Mouse (Mus musculus) forebrain, embryonic 12.5 days (tissue): ENCODE measurements at regions not wholly inside any gene's neighbourhood (a gene's known extent, or its start where the extent isn't known, plus 50 kb on each side); places are given as distances from the start of the nearest gene placed in this dataset.

Experiments
- ATAC-seq: fragments of 200-750 bp; cut with Nextera tagmentation; 2 replicates; pipeline ENCODE4 v1.8.0; 2017; ENCODE audit warnings: moderate TSS enrichment; ENCODE audit not compliant: low FRiP score
- H3K27ac ChIP-seq: fragments of 300-500 bp; sonication (generic); 2 replicates; pipeline ENCODE4 v1.5.1; 2016; ENCODE audit warnings: mild to moderate bottlenecking
- H3K27me3 ChIP-seq: fragments of 300-500 bp; sonication (generic); 2 replicates; pipeline ENCODE4 v1.6.1; 2016; ENCODE audit warnings: mild to moderate bottlenecking
- H3K36me3 ChIP-seq: fragments of 300-500 bp; sonication (generic); replicated peaks from 2 replicates; pipeline ENCODE4 v1.6.1; 2016; ENCODE audit warnings: mild to moderate bottlenecking
- H3K4me1 ChIP-seq: fragments of 300-500 bp; sonication (generic); 2 replicates; pipeline ENCODE4 v1.6.1; 2016
- H3K4me2 ChIP-seq: fragments of 300-500 bp; sonication (generic); 2 replicates; pipeline ENCODE4 v1.6.1; 2016; ENCODE audit warnings: mild to moderate bottlenecking, moderate library complexity
- H3K4me3 ChIP-seq: fragments of 300-500 bp; sonication (generic); replicated peaks from 2 replicates; pipeline ENCODE4 v1.5.1; 2016; ENCODE audit warnings: mild to moderate bottlenecking
- H3K9ac ChIP-seq: fragments of 300-500 bp; sonication (generic); 2 replicates; pipeline ENCODE4 v1.6.1; 2016; ENCODE audit warnings: mild to moderate bottlenecking
- H3K9me3 ChIP-seq: fragments of 300-500 bp; sonication (generic); 2 replicates; pipeline ENCODE4 v1.6.1; 2016
- WGBS: fragments of 180-500 bp; shearing (Covaris S2); methylation state at CpG from one replicate; pipeline ENCODE4 v1.1.7; 2016; 5-methylcytosine and 5-hydroxymethylcytosine counted together

DNA sequence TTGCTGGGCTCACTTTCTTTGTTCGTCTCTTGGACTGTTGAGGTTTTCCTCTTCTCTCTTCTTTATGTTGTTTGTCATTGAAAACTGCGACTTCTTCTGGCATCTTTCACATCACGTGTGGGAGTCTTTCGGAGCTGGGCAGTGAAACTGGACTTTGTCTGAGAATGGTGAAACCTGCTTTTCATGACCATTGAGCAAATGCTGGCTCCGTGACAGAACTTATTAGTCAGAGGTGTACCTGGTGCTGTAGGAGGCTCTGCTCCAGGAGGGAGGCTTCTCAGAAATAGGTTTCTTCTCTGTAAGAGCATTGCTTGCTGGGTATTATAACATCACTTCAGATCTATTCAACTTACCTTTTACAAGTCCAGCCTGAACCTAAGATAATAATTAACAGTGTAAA is 122.4 kb downstream of the Amer2 start:
- Histone ChIP-seq H3K9me3 (no peaks in the 10 kb centered on the region), H3K27ac (no peak overlapping the region), H3K9ac (no peak overlapping the region), H3K4me1 (no peaks in the 10 kb centered on the region), H3K4me3 (no peak overlapping the region), H3K27me3 (no peaks in the 10 kb centered on the region), H3K4me2 (no peak overlapping the region), H3K36me3 (no peaks in the 10 kb centered on the region)
- ATAC-seq: no peak
- WGBS: 94% methylated on average over 5 of the region's 5 CpGs

GRCm38 (mm10) chr14:60502552-60502951 is 129.5 kb downstream of the Amer2 start:
- H3K27ac ChIP-seq: no peak overlapping the region
- no peaks in the 10 kb centered on the region for H3K36me3 ChIP-seq
- WGBS: 80% methylated on average over 6 of the region's 6 CpGs
- 0 out of 2 replicates have a peak, but pooled peaks cover 6% of the 10 kb centered on the region for H3K4me1 ChIP-seq
- H3K9me3 ChIP-seq: no peaks in the 10 kb centered on the region
- no peak for ATAC-seq
- H3K9ac ChIP-seq: no peak overlapping the region
- H3K4me2 ChIP-seq: no peak overlapping the region
- H3K4me3 ChIP-seq: no peak overlapping the region
- no peaks in the 10 kb centered on the region for H3K27me3 ChIP-seq

DNA sequence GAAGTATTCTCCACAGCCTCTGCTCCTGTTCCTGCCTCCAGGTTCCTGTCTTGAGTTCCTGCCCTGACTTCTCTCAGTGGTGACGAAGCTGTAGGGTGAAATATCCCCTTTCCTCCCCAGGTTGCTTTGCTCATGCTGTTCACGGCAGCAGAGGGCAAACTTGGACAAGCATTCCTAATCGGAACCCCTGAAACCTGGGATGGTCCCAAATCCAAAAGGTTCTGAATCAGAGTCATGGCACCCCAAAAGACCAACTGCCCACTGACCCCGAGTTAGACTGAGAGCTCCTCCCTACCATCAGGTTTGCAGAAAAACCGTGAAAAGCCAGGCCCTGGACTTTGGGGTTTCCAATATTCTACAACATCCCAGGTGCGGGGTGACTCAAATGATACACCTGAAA is 128.7 kb upstream of the Spata13 start:
- 93% methylated on average over 6 of the region's 6 CpGs for WGBS

GRCm38 (mm10) chr14:60506296-60506695 is 127.5 kb upstream of the Spata13 start:
- ATAC-seq: no peak
- Histone ChIP-seq H3K9me3 (no peaks in the 10 kb centered on the region), H3K4me1 (0 out of 2 replicates have a peak, but pooled peaks cover 3% of the 10 kb centered on the region), H3K4me2 (no peak overlapping the region), H3K27me3 (no peaks in the 10 kb centered on the region), H3K4me3 (no peak overlapping the region), H3K36me3 (no peaks in the 10 kb centered on the region), H3K9ac (no peak overlapping the region), H3K27ac (no peak overlapping the region)
- WGBS: 90% methylated on average over 12 of the region's 12 CpGs

More for the DNA sequence above, 128.7 kb upstream of the Spata13 start:
- 0 out of 2 replicates have a peak, but pooled peaks cover 6% of the 10 kb centered on the region for H3K4me1 ChIP-seq
- H3K9ac ChIP-seq: no peak overlapping the region
- ATAC-seq: no peak
- H3K27ac ChIP-seq: no peak overlapping the region
- no peak overlapping the region for H3K4me2 ChIP-seq
- H3K27me3 ChIP-seq: no peaks in the 10 kb centered on the region
- H3K36me3 ChIP-seq: no peaks in the 10 kb centered on the region
- H3K9me3 ChIP-seq: no peaks in the 10 kb centered on the region
- no peak overlapping the region for H3K4me3 ChIP-seq

- no peak overlapping the region for H3K27ac ChIP-seq
- ATAC-seq: no peak
- WGBS: 34% methylated on average over 8 of the region's 8 CpGs
Measured at GRCm38 (mm10) chr14:60513560-60513959, 120.2 kb upstream of the Spata13 start.

GRCm38 (mm10) chr14:60515094-60515786 is 118.6 kb upstream of the Spata13 start:
- Histone ChIP-seq H3K9me3 (no peaks in the 10 kb centered on the region), H3K27ac (no peak overlapping the region), H3K4me2 (no peak overlapping the region), H3K4me3 (no peak overlapping the region), H3K9ac (no peak overlapping the region), H3K4me1 (no peaks in the 10 kb centered on the region), H3K27me3 (no peaks in the 10 kb centered on the region), H3K36me3 (no peaks in the 10 kb centered on the region)
- 87% methylated on average over 12 of the region's 12 CpGs for WGBS
- ATAC-seq: no peak

More at GRCm38 (mm10) chr14:60513560-60513959, 120.2 kb upstream of the Spata13 start:
- no peak overlapping the region for H3K4me3 ChIP-seq
- no peaks in the 10 kb centered on the region for H3K27me3 ChIP-seq
- H3K36me3 ChIP-seq: no peaks in the 10 kb centered on the region
- H3K9ac ChIP-seq: no peak overlapping the region
- no peaks in the 10 kb centered on the region for H3K4me1 ChIP-seq
- no peak overlapping the region for H3K4me2 ChIP-seq
- H3K9me3 ChIP-seq: no peaks in the 10 kb centered on the region

DNA sequence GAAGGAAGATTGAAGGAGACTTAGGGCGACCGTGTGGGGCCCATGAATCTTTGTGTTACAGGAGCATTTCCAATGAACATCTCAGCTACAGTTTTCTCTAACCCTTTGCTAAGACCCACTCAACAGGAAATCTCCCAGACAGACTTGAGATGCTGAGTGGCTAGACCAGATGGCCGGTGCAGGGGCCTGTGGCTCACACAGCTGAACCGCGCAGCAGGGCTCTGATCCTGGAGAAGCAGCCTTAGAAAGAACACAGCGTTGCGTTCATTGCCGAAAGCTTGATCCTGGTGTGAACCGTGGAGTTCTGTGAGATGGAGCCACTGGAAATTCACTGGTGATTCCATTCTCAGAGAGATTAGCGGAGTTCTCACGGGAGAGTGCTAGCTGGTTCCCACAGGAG is 115.9 kb upstream of the Spata13 start:
- no peaks in the 10 kb centered on the region for H3K4me1 ChIP-seq
- H3K27ac ChIP-seq: no peak overlapping the region
- WGBS: 97% methylated on average over 11 of the region's 11 CpGs
- H3K4me3 ChIP-seq: no peak overlapping the region
- no peaks in the 10 kb centered on the region for H3K36me3 ChIP-seq
- no peak overlapping the region for H3K4me2 ChIP-seq
- ATAC-seq: no peak
- H3K9me3 ChIP-seq: no peaks in the 10 kb centered on the region
- no peak overlapping the region for H3K9ac ChIP-seq
- no peaks in the 10 kb centered on the region for H3K27me3 ChIP-seq

- Histone ChIP-seq H3K4me2 (no peak overlapping the region), H3K36me3 (no peaks in the 10 kb centered on the region), H3K27me3 (no peaks in the 10 kb centered on the region), H3K4me3 (no peak overlapping the region), H3K9me3 (no peaks in the 10 kb centered on the region), H3K9ac (no peak overlapping the region), H3K4me1 (no peaks in the 10 kb centered on the region), H3K27ac (no peak overlapping the region)
- no peak for ATAC-seq
- 65% methylated on average over 1 of the region's 1 CpGs for WGBS
Measured at GRCm38 (mm10) chr14:60523010-60523409, 110.8 kb upstream of the Spata13 start.

DNA sequence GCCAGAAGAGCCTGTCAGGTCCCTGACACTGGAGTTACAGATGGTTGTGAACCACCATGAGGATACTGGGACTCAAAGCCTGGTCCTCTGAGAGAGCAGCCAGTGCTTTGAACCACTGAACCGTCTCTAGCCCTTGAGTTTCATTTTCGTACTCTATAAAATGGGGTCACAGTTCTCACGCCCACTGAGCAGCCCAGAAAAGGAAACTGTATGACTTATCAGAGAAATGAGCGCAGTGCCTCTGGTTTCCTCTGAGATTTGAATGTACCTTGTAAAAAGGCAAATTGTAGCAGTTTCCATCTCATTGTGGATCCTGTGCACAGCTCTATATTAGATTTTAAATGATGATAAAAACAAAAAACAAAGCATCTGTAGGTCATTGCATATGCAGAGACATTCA is 108.9 kb upstream of the Spata13 start:
- WGBS: 80% methylated on average over 4 of the region's 4 CpGs
- peaks cover 10% of the 10 kb centered on the region for H3K4me1 ChIP-seq
- no peaks in the 10 kb centered on the region for H3K9me3 ChIP-seq
- H3K4me2 ChIP-seq: no peak overlapping the region
- H3K36me3 ChIP-seq: no peaks in the 10 kb centered on the region
- H3K27ac ChIP-seq: no peak overlapping the region
- H3K9ac ChIP-seq: no peak overlapping the region
- no peak overlapping the region for H3K4me3 ChIP-seq
- no peak for ATAC-seq
- no peaks in the 10 kb centered on the region for H3K27me3 ChIP-seq

GRCm38 (mm10) chr14:60525284-60525962 is 108.4 kb upstream of the Spata13 start:
- Histone ChIP-seq H3K9ac (no peak overlapping the region), H3K4me3 (no peak overlapping the region), H3K9me3 (no peaks in the 10 kb centered on the region), H3K36me3 (no peaks in the 10 kb centered on the region), H3K27ac (no peak overlapping the region), H3K4me1 (peaks cover 16% of the 10 kb centered on the region), H3K27me3 (no peaks in the 10 kb centered on the region), H3K4me2 (no peak overlapping the region)
- peak; percentile 60 for ATAC-seq
- 70% methylated on average over 13 of the region's 13 CpGs for WGBS

- Histone ChIP-seq H3K27me3 (no peaks in the 10 kb centered on the region), H3K4me2 (no peak overlapping the region), H3K9me3 (no peaks in the 10 kb centered on the region), H3K36me3 (no peaks in the 10 kb centered on the region), H3K4me3 (no peak overlapping the region), H3K9ac (no peak overlapping the region), H3K27ac (no peak overlapping the region), H3K4me1 (peaks cover 20% of the 10 kb centered on the region)
- WGBS: 75% methylated on average over 3 of the region's 3 CpGs
- ATAC-seq: no peak
Measured at GRCm38 (mm10) chr14:60525979-60526378, 107.8 kb upstream of the Spata13 start.

- Histone ChIP-seq H3K9ac (no peak overlapping the region), H3K9me3 (peaks cover 3% of the 10 kb centered on the region; the same call in 1 of the 2 replicates), H3K4me3 (no peak overlapping the region), H3K4me1 (peaks cover 20% of the 10 kb centered on the region), H3K27me3 (no peaks in the 10 kb centered on the region), H3K36me3 (no peaks in the 10 kb centered on the region), H3K27ac (no peak overlapping the region), H3K4me2 (no peak overlapping the region)
- WGBS: 77% methylated on average over 10 of the region's 10 CpGs
- no peak for ATAC-seq
Measured at GRCm38 (mm10) chr14:60526832-60527231, 107.0 kb upstream of the Spata13 start.

DNA sequence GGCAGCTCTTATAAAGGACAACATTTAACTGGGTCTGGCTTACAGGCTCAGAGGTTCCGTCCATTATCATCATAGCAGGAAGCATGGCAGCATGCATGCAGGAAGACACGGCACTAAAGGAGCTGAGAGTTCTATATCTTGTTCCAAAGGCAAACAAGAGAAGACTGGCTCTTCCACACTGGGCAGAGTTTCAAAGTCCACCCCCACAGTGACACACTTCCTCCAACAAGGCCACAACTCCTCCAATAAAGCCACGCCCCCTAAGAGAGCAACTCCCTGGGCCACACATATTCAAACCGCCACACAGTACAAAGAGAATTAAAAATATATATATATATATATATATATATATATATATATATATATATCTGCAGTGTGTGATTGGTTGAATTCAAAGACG is 105.8 kb upstream of the Spata13 start:
- no peaks in the 10 kb centered on the region for H3K36me3 ChIP-seq
- H3K27ac ChIP-seq: no peak overlapping the region
- no peak overlapping the region for H3K4me3 ChIP-seq
- ATAC-seq: no peak
- H3K27me3 ChIP-seq: no peaks in the 10 kb centered on the region
- 91% methylated on average over 5 of the region's 5 CpGs for WGBS
- H3K9ac ChIP-seq: no peak overlapping the region
- peaks cover 24% of the 10 kb centered on the region for H3K4me1 ChIP-seq
- no peak overlapping the region for H3K4me2 ChIP-seq
- H3K9me3 ChIP-seq: peaks cover 5% of the 10 kb centered on the region; the same call in 1 of the 2 replicates
